Mouse (Mus musculus): ENCODE data around the gene Prkag2. TPM values are rescaled to one million over a fixed set of nuclear protein-coding genes. Genes with fewer than 3 reads are reported as not detected.

The Prkag2 gene
- polyA plus RNA-seq, 1 experiment from 2014 or later = 7.2 TPM

GRCm38 (mm10) chr5:24927706-24928105 is 172.7 kb downstream of the Prkag2 start:
- 0 out of 2 replicates have a peak, but pooled peaks cover 4% of the 10 kb centered on the region for H3K27me3 ChIP-seq (replicated peaks)
- WGBS (ENCODE audit: insufficient replicate concordance) = 4% methylated on average over 8 of the region's 8 CpGs
- H3K4me2 ChIP-seq = peak overlapping the region; percentile 60
- H3K36me3 ChIP-seq = no peaks in the 10 kb centered on the region
- peak overlapping the region; percentile 73 for H3K27ac ChIP-seq
- peak; percentile 93 for ATAC-seq
- 0 out of 2 replicates have a peak overlapping the region, but pooled peaks have one; percentile 17 for H3K9ac ChIP-seq
- H3K9me3 ChIP-seq (replicated peaks) = no peaks in the 10 kb centered on the region
- peaks cover 62% of the 10 kb centered on the region for H3K4me1 ChIP-seq
- peak overlapping the region; percentile 14; the same call in 1 of the 2 replicates for H3K4me3 ChIP-seq

- 76% methylated on average over 1 of the region's 1 CpGs for WGBS (ENCODE audit: insufficient replicate concordance)
- Histone ChIP-seq H3K27me3 (replicated peaks) (no peaks in the 10 kb centered on the region; the same call in 1 of the 2 replicates), H3K4me1 (peaks cover 14% of the 10 kb centered on the region), H3K27ac (no peak overlapping the region), H3K36me3 (no peaks in the 10 kb centered on the region), H3K4me2 (no peak overlapping the region), H3K9ac (no peak overlapping the region), H3K9me3 (replicated peaks) (no peaks in the 10 kb centered on the region), H3K4me3 (no peak overlapping the region)
- ATAC-seq = 0 out of 2 replicates have a peak, but pooled peaks have one; percentile 13
Observed at GRCm38 (mm10) chr5:24919155-24919554, 181.3 kb downstream of the Prkag2 start.

DNA sequence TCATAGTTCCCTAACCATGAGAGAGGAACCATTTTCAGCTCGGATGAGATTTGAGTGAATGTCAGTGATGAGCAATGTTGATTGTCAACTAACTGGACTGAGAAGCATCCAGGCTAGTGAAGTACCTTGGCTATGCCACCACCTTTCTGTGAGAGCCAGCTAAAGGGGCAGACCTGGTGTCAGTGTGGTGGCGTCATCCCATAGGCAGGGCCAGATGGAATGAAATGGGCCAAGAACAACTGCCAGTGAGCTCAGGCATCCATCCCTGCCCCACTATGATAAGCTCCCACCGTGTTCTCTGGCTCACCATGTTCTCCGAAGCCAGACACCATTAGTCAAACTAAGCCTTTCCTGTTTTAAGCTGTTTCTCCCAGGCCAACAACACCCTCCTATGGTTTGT is 183.9 kb downstream of the Prkag2 start:
- H3K4me3 ChIP-seq = no peak overlapping the region
- H3K9me3 ChIP-seq (replicated peaks) = no peaks in the 10 kb centered on the region
- H3K36me3 ChIP-seq = no peaks in the 10 kb centered on the region
- H3K4me1 ChIP-seq = peaks cover 21% of the 10 kb centered on the region
- no peaks in the 10 kb centered on the region; the same call in 1 of the 2 replicates for H3K27me3 ChIP-seq (replicated peaks)
- no peak for ATAC-seq
- 51% methylated on average over 4 of the region's 4 CpGs for WGBS (ENCODE audit: insufficient replicate concordance)
- H3K4me2 ChIP-seq = no peak overlapping the region
- H3K9ac ChIP-seq = no peak overlapping the region
- no peak overlapping the region for H3K27ac ChIP-seq

DNA sequence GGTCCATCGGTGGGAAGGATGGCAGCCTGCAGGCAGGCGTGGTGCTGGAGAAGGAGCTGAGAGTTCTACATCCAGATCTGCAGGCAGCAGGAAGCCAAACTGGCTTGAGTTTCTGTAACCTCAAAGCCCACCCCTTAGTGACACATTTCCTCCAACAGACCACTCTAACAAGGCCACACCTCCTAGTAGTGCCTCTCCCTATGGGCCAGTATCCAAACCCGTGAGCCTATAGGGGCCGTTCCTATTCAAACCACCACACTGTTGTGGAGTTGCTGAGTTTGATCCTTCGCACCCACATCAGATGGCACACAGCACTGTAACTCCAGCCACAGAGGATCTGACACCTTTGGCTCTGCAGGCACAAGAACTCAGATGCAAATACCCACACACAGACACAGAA is 185.3 kb downstream of the Prkag2 start:
- H3K36me3 ChIP-seq = no peaks in the 10 kb centered on the region
- H3K27ac ChIP-seq = no peak overlapping the region
- peaks cover 21% of the 10 kb centered on the region for H3K4me1 ChIP-seq
- no peak overlapping the region for H3K4me2 ChIP-seq
- WGBS (ENCODE audit: insufficient replicate concordance) = 36% methylated on average over 5 of the region's 5 CpGs
- peaks cover 1% of the 10 kb centered on the region for H3K27me3 ChIP-seq (replicated peaks)
- H3K9ac ChIP-seq = no peak overlapping the region
- no peaks in the 10 kb centered on the region for H3K9me3 ChIP-seq (replicated peaks)
- no peak for ATAC-seq
- H3K4me3 ChIP-seq = no peak overlapping the region

- Histone ChIP-seq H3K27me3 (replicated peaks) (peaks cover 6% of the 10 kb centered on the region), H3K4me1 (peaks cover 27% of the 10 kb centered on the region), H3K4me3 (no peak overlapping the region), H3K36me3 (no peaks in the 10 kb centered on the region), H3K27ac (no peak overlapping the region), H3K4me2 (no peak overlapping the region), H3K9ac (no peak overlapping the region), H3K9me3 (replicated peaks) (no peaks in the 10 kb centered on the region)
- 73% methylated on average over 6 of the region's 6 CpGs for WGBS (ENCODE audit: insufficient replicate concordance)
- no peak for ATAC-seq
Observed at GRCm38 (mm10) chr5:24913656-24914055, 186.8 kb downstream of the Prkag2 start.

- Histone ChIP-seq H3K36me3 (0 out of 2 replicates have a peak, but pooled peaks cover 3% of the 10 kb centered on the region), H3K27me3 (replicated peaks) (peaks cover 15% of the 10 kb centered on the region), H3K9me3 (replicated peaks) (no peaks in the 10 kb centered on the region), H3K4me1 (peaks cover 35% of the 10 kb centered on the region), H3K27ac (peak overlapping the region; percentile 82), H3K9ac (peak overlapping the region; percentile 78), H3K4me2 (peak overlapping the region; percentile 95), H3K4me3 (peak overlapping the region; percentile 78)
- WGBS (ENCODE audit: insufficient replicate concordance) = 8% methylated on average over 18 of the region's 19 CpGs
- no peak for ATAC-seq
Observed at GRCm38 (mm10) chr5:24908820-24909716, 191.4 kb downstream of the Prkag2 start.

- H3K9me3 ChIP-seq (replicated peaks) = no peaks in the 10 kb centered on the region
- peak overlapping the region; percentile 95 for H3K4me2 ChIP-seq
- H3K27me3 ChIP-seq (replicated peaks) = peaks cover 15% of the 10 kb centered on the region
- peak overlapping the region; percentile 78 for H3K4me3 ChIP-seq
- 0 out of 2 replicates have a peak, but pooled peaks cover 3% of the 10 kb centered on the region for H3K36me3 ChIP-seq
- H3K4me1 ChIP-seq = peaks cover 37% of the 10 kb centered on the region
- peak; percentile 80 for ATAC-seq
- peak overlapping the region; percentile 82 for H3K27ac ChIP-seq
- peak overlapping the region; percentile 78 for H3K9ac ChIP-seq
- 3% methylated on average over 38 of the region's 87 CpGs for WGBS (ENCODE audit: insufficient replicate concordance)
Observed at GRCm38 (mm10) chr5:24908141-24908819, 192.2 kb downstream of the Prkag2 start.

- ATAC-seq = peak; percentile 21; the same call in 1 of the 2 replicates
- Histone ChIP-seq H3K4me3 (peak overlapping the region; percentile 78), H3K27ac (peak overlapping the region; percentile 82), H3K9ac (peak overlapping the region; percentile 78), H3K4me1 (peaks cover 36% of the 10 kb centered on the region), H3K36me3 (0 out of 2 replicates have a peak, but pooled peaks cover 3% of the 10 kb centered on the region), H3K4me2 (peak overlapping the region; percentile 95), H3K27me3 (replicated peaks) (peaks cover 15% of the 10 kb centered on the region), H3K9me3 (replicated peaks) (no peaks in the 10 kb centered on the region)
- under 1% methylated on average over 26 of the region's 26 CpGs for WGBS (ENCODE audit: insufficient replicate concordance)
Observed at GRCm38 (mm10) chr5:24907737-24908136, 192.7 kb downstream of the Prkag2 start.

DNA sequence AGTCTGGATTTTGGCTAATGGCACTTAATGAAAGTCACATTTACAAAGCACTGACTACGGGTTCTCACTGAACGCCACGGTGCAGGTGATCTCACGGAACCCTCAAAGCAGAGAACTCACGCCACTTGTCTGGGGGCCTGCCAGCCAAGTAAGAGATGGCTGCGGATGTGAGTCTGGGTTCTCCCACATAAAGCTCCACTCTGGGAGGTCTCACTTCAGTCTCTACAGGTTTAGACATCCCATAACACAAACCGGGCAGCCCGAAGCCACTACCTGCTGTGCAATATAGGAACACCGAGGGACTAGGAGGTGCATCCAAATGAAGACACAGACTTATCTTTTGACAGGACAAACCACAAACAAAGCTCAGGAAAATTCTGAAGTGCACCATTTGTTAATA is 193.6 kb downstream of the Prkag2 start:
- Histone ChIP-seq H3K9ac (no peak overlapping the region), H3K27ac (no peak overlapping the region), H3K4me1 (peaks cover 34% of the 10 kb centered on the region), H3K9me3 (replicated peaks) (no peaks in the 10 kb centered on the region), H3K36me3 (0 out of 2 replicates have a peak, but pooled peaks cover 3% of the 10 kb centered on the region), H3K4me2 (peak overlapping the region; percentile 95), H3K4me3 (no peak overlapping the region), H3K27me3 (replicated peaks) (peaks cover 15% of the 10 kb centered on the region)
- ATAC-seq = no peak
- WGBS (ENCODE audit: insufficient replicate concordance) = 74% methylated on average over 9 of the region's 9 CpGs

GRCm38 (mm10) chr5:24904941-24905340 is 195.5 kb downstream of the Prkag2 start:
- peaks cover 34% of the 10 kb centered on the region for H3K4me1 ChIP-seq
- H3K4me3 ChIP-seq = no peak overlapping the region
- no peaks in the 10 kb centered on the region for H3K9me3 ChIP-seq (replicated peaks)
- no peak overlapping the region for H3K4me2 ChIP-seq
- H3K9ac ChIP-seq = no peak overlapping the region
- ATAC-seq = no peak
- H3K36me3 ChIP-seq = 0 out of 2 replicates have a peak, but pooled peaks cover 5% of the 10 kb centered on the region
- H3K27ac ChIP-seq = no peak overlapping the region
- WGBS (ENCODE audit: insufficient replicate concordance) = 81% methylated on average over 9 of the region's 9 CpGs
- peaks cover 12% of the 10 kb centered on the region for H3K27me3 ChIP-seq (replicated peaks)

DNA sequence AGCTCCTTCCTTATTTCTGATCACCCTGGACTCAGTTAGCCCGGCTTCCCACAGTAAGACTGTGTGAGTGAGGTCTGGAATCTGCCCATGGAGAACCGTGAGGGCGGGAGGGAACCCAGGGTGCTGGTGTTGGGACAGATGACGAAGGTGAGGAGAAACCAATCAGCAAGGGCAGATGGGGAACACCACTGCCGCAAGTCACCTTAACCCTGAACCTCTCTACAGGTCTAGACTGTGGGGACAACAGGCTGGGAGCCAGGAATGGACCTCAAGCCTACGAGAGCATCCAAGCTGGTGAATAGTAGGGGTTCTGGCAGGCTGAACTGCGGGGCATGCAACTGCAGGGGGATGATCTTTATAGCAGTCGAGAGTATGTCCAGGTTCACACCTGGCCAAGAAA is 196.0 kb downstream of the Prkag2 start:
- Histone ChIP-seq H3K4me2 (no peak overlapping the region), H3K27me3 (replicated peaks) (peaks cover 10% of the 10 kb centered on the region; the same call in 1 of the 2 replicates), H3K36me3 (0 out of 2 replicates have a peak, but pooled peaks cover 5% of the 10 kb centered on the region), H3K27ac (no peak overlapping the region), H3K9me3 (replicated peaks) (no peaks in the 10 kb centered on the region), H3K9ac (no peak overlapping the region), H3K4me1 (peaks cover 34% of the 10 kb centered on the region), H3K4me3 (no peak overlapping the region)
- no peak for ATAC-seq
- WGBS (ENCODE audit: insufficient replicate concordance) = 83% methylated on average over 8 of the region's 8 CpGs
